Mouse (Mus musculus) layer of hippocampus, postnatal 36 days (tissue): ENCODE measurements around the gene Ralgps2. TPM values are rescaled to one million over a fixed set of nuclear protein-coding genes. Genes with fewer than 3 reads are reported as not detected.

Experiments used
- DNase-seq, 2 experiments: peaks; one replicate each; pipeline ENCODE4 v3.0.0; 2022
- total RNA-seq, 2 experiments: library from RNA; stranded (reverse); gene quantifications; 2 replicates each; pipeline ENCODE4 v1.2.3; 2021

Ralgps2 gene
- total RNA-seq, 2 experiments from 2014 or later: 71.0 to 78.7 TPM

GRCm38 (mm10) chr1:156761430-156761801 lies 178.0 kb downstream of the Ralgps2 start:
- no peak for DNase-seq

GRCm38 (mm10) chr1:156760549-156761429 lies 178.6 kb downstream of the Ralgps2 start:
- DNase-seq: no peak

DNA sequence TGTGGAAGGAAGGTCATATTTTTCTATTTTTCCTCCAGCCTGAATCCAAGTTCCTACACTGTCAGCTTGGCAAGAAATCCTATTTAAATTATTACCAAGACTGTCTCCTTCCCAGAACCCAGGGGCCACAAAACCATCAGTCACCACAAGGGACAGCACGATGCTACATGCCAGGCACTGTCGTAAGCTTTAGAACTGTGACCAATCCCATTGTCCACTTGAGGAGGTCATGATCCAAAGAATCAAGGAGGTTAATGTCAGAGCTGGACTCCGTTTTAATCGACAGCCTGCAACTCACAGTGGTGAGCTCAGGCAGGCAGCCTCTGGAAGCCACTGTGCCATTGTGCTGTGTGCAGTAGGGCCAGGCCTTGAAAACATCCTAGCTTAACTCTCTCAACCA lies 181.1 kb downstream of the Ralgps2 start:
- DNase-seq: no peak

GRCm38 (mm10) chr1:156754608-156755413 lies 184.6 kb downstream of the Ralgps2 start:
- no peak for DNase-seq

Other genes starting within 250 kb of the Ralgps2 start
- gene Fam20b, start 220.5 kb downstream of the Ralgps2 start, total RNA-seq: 10 to 100 TPM; 76.5 to 78.5 TPM
- gene Angptl1, start 101.1 kb downstream of the Ralgps2 start, total RNA-seq: 1 to 10 TPM in 1 of 2 experiments, under 1 TPM in 1; 0.75 to 1.1 TPM
- gene Tex35, start 169.1 kb upstream of the Ralgps2 start, total RNA-seq: not detected